Mouse (Mus musculus): Measurements from ENCODE around the gene Fam171a1.

- TF ChIP-seq CTCF (IDR thresholded peaks at IDR 0.05; ENCODE audit: extremely low read depth, insufficient read depth, low read length) (no peak), POLR2A (IDR thresholded peaks at IDR 0.05; ENCODE audit: extremely low read depth, insufficient read depth, low read length) (no peak)
Observed at GRCm38 (mm10) chr2:3117855-3118202, 3.8 kb downstream of the Fam171a1 start.
